Mouse (Mus musculus) mesoderm, embryonic 11.5 days (tissue): Measurements from ENCODE around the gene Arhgef39.
"Not testable (repeated sequence)": the region's sequence is repeated elsewhere in the genome, so short reads cannot be mapped to it uniquely, and the experiment has no call there.

Source experiments
- DNase-seq: peaks from one replicate; pipeline ENCODE4 v3.0.0-alpha.2; 2012; ENCODE audit warnings: low read depth, low spot score

The Arhgef39 gene

GRCm38 (mm10) chr4:43507938-43508665 lies 8.6 kb upstream of the Arhgef39 start:
- DNase-seq = no peak

DNA sequence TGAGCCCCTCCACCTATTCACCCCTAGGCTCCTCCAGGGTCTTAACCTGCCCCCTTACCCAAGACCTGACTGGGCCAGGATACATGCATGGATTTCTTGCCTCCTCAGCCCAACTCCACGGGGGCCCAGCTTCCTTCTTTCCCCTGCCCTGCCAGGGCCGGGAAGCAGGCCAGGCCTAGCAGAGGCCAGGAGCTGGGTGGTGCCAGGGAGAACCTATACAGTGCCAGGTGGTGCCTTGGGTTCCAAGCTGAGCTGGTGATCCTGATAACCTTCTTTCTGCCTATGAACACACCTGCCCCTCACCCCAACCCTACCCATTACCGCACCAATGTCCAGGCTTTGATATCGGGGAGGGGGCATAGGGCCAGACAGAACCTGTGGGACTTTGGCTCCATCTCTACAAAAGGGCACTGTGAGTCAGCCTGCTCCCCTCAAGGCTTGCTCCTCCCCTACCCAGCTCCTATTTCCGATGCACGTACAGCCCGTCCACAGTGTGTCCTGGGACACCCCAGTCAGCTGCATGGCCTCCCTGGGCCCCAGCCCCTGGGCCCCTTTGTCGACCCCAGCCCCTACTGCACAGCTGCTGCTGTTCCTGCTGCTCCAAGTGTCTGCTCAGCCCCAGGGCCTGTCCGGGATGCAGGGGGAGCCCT lies 7.2 kb upstream of the Arhgef39 start, which contains the start of gene Car9:
Gene Car9, plus strand, starts transcription at position 431 of the 650 bp plus-strand sequence.
- DNase-seq = no peak

GRCm38 (mm10) chr4:43506074-43506473 lies 6.6 kb upstream of the Arhgef39 start:
- DNase-seq = no peak

GRCm38 (mm10) chr4:43504269-43504668 lies 4.8 kb upstream of the Arhgef39 start:
- DNase-seq = no peak

- no peak for DNase-seq
Measured at GRCm38 (mm10) chr4:43503506-43503905, 4.0 kb upstream of the Arhgef39 start.

DNA sequence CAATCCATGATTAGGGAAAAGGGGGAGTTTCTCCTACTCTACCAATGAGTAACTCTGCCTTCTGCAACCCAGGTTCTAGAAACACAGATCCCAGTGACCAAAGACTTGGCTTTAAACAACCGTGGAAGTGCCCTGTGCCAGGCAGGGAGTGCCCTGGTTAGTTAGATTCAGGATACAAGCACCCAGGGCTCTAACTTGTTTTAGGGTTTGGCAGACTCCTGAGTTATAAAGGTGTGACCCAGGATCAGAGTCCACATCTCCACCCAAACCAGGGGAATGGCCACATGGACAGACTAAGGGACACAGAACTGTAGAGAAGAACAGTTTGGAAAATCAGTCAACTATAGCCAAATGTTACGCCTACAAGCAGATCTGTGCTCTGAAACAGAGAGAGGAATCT lies 3.5 kb upstream of the Arhgef39 start:
- DNase-seq = no peak

- no peak for DNase-seq
Measured at GRCm38 (mm10) chr4:43498983-43499382, 512 bp downstream of the Arhgef39 start.

DNA sequence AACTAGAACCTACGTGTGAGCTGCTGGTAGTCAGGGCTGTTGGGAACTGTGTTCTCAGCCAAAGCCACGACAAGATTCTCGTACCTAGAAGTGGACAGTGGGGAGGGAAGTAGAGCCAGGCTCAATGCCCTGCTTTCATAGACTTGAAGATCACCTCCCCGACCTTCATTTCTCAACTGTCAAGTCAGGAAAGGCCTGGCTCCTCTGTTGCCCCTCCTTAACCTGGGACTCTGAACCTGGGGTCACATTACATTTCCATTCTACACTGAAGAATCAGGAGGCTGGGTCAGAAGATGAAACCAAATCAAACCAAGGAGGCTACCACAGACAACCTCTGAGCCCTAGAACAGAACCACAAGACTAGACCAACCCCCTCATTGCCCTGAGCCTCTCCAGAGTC lies 1.5 kb downstream of the Arhgef39 start:
- no peak for DNase-seq

GRCm38 (mm10) chr4:43497405-43497804 lies 2.1 kb downstream of the Arhgef39 start:
- no peak for DNase-seq

DNA sequence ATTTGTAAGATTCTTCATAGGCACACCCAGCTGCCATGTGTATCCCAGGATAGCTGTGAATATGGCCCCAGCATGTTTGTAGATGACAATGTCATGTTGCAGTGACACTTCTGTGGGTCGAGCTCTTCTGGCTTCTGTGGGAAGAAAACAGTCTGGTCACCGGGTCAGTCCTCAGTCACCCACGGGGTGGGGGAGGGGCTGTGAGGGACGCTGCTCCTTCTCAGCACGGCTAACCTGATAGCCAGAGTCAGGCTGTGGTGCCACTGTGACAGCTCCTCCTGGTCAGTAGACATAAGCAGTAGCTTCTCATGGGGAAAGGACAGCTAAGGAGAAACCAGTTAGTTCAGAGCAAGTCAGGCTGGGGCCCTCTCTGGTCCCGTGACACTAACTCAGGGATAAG lies 2.9 kb downstream of the Arhgef39 start:
- DNase-seq = no peak

DNA sequence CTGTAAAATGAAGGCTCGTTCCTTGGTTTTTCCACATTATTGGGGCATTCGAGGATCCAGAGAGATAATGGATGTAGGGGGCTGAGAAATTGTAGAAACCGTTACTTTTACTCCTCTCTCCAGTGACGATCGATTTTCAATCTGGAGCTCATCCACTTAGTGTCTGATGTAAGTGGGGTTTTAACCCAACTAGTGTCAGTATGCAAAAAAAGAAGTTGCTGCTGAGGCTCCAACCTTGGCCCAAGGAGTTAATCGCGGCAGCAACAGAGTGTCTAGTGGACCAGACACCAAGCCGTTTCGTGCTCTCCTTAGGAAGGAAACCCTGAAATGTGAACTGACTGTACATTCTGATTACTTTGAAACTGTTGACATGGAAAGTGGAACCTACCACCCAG lies 5.7 kb downstream of the Arhgef39 start:
- DNase-seq = no peak

GRCm38 (mm10) chr4:43493186-43493845 lies 6.2 kb downstream of the Arhgef39 start:
- DNase-seq = peak; percentile 97

- DNase-seq = peak; percentile 97
Measured at GRCm38 (mm10) chr4:43492821-43493185, 6.7 kb downstream of the Arhgef39 start, which contains the start of gene Ccdc107. Ccdc107 (plus strand) TSS chr4:43492900.

GRCm38 (mm10) chr4:43492101-43492820 lies 7.2 kb downstream of the Arhgef39 start:
- DNase-seq = no peak

GRCm38 (mm10) chr4:43490801-43491200 lies 8.7 kb downstream of the Arhgef39 start:
- DNase-seq = no peak

- no peak for DNase-seq
Measured at GRCm38 (mm10) chr4:43489611-43490010, 9.9 kb downstream of the Arhgef39 start.

GRCm38 (mm10) chr4:43485666-43486065 lies 13.8 kb downstream of the Arhgef39 start:
- not testable (repeated sequence) for DNase-seq

GRCm38 (mm10) chr4:43483535-43484091 lies 15.9 kb downstream of the Arhgef39 start, which contains the start of gene Sit1:
Sit1 (minus strand) TSS chr4:43483734.
- DNase-seq = no peak

- DNase-seq = no peak
Measured at GRCm38 (mm10) chr4:43482591-43482990, 16.9 kb downstream of the Arhgef39 start.

- DNase-seq = no peak
Measured at GRCm38 (mm10) chr4:43481894-43482456, 17.5 kb downstream of the Arhgef39 start.

- DNase-seq = no peak
Measured at GRCm38 (mm10) chr4:43480985-43481384, 18.5 kb downstream of the Arhgef39 start.
